Mouse (Mus musculus): ENCODE results near the gene Frmd6.

Frmd6 gene

DNA sequence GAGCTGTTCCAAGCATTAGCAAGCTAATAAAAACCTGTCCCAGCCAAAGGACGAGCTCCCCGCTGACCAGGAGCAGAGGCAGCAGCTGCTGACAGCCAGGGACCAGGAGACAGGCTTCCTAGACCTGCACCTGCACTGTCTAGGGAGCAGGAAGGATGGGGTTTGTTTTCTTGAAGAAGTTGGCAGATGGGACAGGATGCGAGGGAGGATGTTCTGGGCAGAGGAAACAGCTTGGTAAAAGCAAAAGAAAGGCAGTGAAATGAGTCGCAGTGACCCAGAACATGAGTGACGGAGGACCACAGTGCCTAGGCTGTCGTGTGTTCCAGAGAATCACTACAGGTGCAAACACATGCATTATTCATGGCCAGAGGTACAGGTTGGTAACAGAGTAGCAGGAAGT, 27.7 kb downstream of the Frmd6 start:
- no peak for DNase-seq (ENCODE audit: low read depth)

DNA sequence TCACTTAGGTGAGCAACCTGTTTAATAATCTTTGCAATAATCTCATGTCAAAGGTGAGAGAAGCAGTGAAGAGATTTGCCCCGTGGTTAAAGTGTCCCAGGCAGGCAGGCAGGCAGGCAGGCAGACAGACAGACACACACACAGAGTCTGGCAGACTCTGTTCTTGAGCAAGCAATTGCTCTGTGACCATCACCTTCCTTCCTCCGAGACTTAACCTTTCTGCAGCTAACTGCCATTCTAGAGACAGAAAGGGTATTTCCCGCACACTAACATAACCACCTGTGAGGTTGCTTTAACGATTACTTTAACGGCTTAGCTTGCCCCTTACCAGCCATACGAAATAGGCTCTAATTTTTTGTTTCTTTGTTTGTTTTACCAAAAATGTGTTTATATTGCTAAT, 30.4 kb downstream of the Frmd6 start:
- no peak for DNase-seq (ENCODE audit: low read depth)

DNA sequence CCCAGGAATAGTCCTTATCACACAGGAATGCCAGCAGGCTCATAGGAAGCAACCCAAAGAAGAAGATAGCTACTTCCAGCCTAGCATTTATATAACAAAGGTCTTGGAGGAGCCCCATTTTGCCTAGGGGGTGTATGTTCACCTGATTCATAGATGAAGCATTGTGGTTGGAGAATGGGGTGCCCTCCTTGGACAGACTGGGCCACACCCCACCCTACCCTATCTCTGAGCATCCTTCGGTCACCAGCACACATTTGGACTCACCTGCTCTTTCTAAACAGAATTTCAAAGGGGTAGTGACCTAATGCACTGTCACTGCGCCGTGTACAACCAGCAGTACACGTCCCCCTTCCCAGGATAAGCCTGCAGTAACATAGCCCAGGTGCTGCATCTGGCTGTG, 31.5 kb downstream of the Frmd6 start:
- no peak for DNase-seq (ENCODE audit: low read depth)

- no peak for DNase-seq (ENCODE audit: low read depth)
These were observed 38.0 kb downstream of the Frmd6 start for GRCm38 (mm10) chr12:70863281-70863680.

DNA sequence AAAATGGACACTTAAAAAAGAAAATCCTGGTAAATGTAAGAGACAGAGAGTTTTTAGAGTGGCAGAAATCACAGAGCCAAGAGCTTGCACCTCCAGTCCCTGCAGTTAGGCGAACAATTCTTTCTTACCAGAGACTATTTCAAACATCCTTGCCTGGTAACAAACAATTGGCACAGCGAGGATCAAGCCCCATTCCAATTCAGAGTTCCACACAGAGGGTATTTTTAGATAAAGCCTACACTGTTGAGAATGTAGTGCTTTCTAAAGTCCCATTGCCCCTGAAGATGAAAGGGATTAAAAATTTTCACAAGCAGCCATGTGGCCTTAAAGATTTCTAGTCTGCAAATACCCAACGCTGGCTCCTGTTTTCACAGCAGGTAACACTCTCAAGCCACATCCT, 42.5 kb downstream of the Frmd6 start:
- DNase-seq (ENCODE audit: low read depth): no peak

GRCm38 (mm10) chr12:70868190-70868987, 43.1 kb downstream of the Frmd6 start:
- no peak for DNase-seq (ENCODE audit: low read depth)

GRCm38 (mm10) chr12:70868988-70869291, 43.6 kb downstream of the Frmd6 start:
- DNase-seq (ENCODE audit: low read depth): no peak

- no peak for DNase-seq (ENCODE audit: low read depth)
These were observed 48.2 kb downstream of the Frmd6 start for GRCm38 (mm10) chr12:70873544-70873943.

- DNase-seq (ENCODE audit: low read depth): no peak
These were observed 51.1 kb downstream of the Frmd6 start for GRCm38 (mm10) chr12:70876270-70876998.

DNA sequence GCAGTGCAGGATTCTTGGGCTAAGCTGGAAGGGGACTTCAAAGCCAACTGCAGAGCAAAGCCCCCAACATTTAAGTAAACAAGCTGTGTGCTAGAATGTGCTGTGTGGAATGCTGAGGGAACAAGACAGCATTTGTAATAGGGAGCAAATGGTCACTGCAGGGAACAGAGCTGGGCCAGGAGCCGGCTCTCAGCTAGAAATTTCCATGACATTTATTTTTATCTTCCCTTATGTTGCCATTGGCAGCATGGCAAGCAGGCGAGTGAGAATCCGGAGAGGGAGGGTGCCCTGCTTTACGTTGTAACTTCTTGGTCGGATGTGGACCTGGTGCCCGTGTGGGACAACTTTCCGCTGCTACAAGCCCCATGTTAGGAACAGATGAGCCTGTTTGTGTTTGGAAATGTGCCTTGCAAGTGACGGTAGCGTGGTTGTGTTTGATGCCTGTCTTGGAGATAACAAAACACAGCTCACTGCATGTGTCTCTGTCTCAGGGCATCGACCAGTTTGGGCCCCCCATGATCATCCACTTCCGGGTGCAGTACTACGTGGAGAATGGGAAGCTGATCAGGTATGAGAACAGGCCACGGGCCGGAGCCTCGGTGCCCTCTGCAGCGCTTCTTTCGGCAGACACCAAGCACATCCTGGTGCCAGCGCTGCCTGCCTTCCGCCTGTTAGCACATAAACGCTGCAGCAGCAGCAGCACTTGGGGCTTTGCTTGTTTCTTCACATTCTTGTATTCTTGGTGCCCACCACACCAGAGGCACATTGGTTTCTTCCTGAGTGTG, 52.8 kb downstream of the Frmd6 start:
- no peak for DNase-seq (ENCODE audit: low read depth)

- no peak for DNase-seq (ENCODE audit: low read depth)
These were observed 55.2 kb downstream of the Frmd6 start for GRCm38 (mm10) chr12:70880396-70880975.

- no peak for DNase-seq (ENCODE audit: low read depth)
These were observed 56.0 kb downstream of the Frmd6 start for GRCm38 (mm10) chr12:70881340-70881739.

DNA sequence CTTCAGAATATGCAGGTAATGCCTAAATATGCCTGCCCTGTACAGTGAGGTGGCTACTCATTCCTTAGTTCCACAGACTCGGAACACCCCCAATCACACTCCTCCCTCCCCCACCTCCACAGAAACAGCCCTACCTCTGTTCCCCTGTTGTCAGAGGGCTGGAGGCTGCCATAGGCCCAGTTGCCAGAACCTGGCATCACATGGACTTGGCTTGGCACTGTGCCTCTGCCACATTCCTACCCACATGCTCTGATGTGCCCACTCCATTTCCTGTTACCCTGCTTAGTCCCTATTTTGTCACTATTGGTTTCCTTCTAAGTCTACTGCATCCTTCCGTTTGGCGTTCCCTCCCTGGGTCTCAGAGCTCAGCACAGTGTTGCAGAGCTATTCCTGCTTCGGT, 56.5 kb downstream of the Frmd6 start:
- DNase-seq (ENCODE audit: low read depth): no peak

DNA sequence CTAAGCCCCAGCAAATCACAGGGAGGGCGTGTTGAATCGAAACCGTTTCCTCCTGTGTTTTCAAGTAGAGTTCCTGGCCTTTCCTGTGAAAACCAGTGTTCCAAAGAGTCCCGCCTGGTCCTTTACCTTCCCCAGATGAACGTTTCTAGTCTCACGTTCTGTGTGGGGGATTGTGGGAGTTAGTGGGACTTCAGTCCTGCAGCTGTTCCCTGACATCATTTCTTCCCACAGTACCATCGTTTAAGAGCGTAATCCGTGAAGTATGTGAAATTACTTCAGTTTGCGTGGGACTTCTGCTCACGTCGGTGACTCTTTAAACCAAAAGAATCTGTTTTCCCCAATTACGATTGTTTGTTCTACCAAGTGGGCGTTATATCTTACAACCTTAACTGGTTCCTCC, 57.8 kb downstream of the Frmd6 start:
- DNase-seq (ENCODE audit: low read depth): no peak

DNA sequence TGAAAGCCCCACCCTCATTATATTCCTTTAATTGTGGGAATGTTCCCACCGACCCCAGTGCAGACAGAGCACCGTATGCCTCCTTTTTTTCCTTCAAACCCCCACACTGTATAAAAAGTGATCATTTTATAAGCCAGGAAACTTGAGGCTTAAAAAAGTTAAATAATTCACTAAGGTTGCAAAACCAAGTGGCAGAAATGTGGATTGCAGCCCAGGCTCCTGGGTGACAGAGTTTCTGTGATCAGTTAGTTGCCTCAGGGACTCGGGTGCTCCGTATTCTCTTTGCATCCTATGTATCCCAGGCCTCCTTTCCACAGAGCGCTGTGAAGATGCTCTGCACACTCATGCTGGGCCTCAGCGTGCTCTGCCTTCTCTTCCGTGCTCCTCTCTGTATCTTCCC, 58.8 kb downstream of the Frmd6 start:
- DNase-seq (ENCODE audit: low read depth): no peak

GRCm38 (mm10) chr12:70884973-70885372, 59.7 kb downstream of the Frmd6 start:
- no peak for DNase-seq (ENCODE audit: low read depth)

DNA sequence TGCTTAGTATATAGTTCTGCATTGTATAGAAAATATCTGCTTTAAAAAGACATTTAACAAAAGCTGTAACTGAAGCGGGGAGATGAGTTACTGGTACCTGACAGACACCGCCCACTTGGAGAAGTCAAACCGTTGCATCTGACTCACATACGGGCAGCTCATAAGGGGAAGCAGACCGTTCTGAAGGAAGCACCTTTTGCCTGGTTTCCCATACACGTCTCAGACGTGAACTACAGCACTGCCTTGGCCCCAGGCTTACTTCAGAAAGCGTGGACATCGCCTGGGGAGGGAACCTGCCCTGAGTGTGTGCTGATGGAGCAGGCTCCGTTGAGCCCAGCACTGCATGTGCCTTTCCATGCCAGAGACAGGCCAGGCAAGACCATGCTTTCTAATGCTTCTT, 60.3 kb downstream of the Frmd6 start:
- no peak for DNase-seq (ENCODE audit: low read depth)

GRCm38 (mm10) chr12:70890405-70890804, 65.1 kb downstream of the Frmd6 start:
- DNase-seq (ENCODE audit: low read depth): no peak

DNA sequence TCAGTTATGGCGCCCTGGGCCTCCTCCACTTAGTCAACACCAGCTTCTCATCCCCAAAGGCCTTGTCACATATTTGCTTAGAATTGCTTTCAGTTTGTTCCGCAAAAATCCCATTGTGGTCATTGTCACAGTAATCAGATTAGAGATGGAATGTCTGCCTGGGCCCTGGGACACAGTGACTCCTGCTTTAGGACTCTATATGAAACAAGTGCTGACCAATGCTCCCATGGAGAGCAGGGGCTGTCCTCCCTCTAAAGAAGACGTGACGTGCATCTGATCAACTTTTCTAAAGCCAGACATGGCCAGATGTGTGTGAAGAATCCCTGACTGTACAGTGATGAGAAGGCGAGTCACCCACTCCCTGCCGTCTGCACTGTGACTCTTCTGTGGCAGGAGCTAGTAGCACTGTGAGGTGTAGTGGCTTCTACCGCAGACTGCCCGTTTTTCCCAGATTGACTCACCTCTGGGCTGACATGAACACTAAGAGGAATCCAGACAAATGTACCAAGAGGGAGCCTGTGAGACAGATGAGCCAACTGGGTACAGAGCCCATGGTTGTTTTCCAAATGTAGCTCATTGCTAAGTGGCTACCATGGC, 65.7 kb downstream of the Frmd6 start:
- no peak for DNase-seq (ENCODE audit: low read depth)

DNA sequence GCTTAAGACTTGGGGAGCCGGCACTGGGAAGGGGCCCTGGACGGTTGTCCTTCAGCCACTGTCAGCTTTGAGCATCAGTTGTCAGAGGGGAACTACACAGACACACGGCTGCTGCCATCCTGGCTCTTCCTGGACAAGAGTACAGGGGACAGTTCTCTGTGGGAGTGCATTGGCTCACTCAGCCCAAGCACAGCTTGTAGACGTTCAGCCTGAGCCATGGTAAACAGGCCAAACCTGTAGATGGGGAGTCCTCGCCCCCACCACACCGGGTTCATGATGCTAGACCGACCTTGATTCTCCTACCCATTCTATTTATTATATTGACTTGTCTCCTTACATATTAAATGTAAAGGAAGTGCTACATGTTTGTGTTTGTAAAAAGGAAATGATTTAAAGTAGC, 70.0 kb downstream of the Frmd6 start:
- no peak for DNase-seq (ENCODE audit: low read depth)

DNA sequence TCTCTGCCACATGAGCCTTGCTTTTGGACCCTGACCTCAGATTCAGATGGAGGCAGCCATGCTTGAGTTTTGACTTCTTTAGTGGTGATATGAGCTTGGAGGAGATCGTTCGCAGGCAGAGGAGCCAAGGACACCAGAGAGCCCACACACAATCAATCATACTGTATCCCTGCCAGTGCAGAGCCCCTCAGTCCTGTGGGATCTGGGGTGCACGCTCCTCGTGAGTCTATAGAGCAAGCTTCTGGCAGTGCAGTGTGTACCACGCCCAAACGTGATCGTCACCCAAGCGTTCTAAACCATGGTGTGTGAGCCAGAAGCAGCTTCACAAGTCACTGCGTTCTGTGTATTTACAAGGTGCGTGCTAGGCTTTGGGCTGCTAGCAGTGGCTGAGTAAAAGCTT, 70.8 kb downstream of the Frmd6 start:
- no peak for DNase-seq (ENCODE audit: low read depth)

- no peak for DNase-seq (ENCODE audit: low read depth)
These were observed 72.1 kb downstream of the Frmd6 start for GRCm38 (mm10) chr12:70897434-70897833.

All from c-Kit-positive CD71-positive TER-119-negative erythroid progenitor cells, embryonic 14.5 days (primary cell).